Mouse (Mus musculus): Measurements from ENCODE around the gene 1110008P14Rik.
"Not testable (repeated sequence)": the region's sequence is repeated elsewhere in the genome, so short reads cannot be mapped to it uniquely, and the experiment has no call there.

1110008P14Rik gene

GRCm38 (mm10) chr2:32362817-32363340 lies 18.9 kb downstream of the 1110008P14Rik start:
- peak; percentile 94 for DNase-seq

GRCm38 (mm10) chr2:32362274-32362673 lies 19.5 kb downstream of the 1110008P14Rik start:
- DNase-seq, result not testable (repeated sequence)

- DNase-seq, result peak; percentile 91
Observed at GRCm38 (mm10) chr2:32361437-32361836, 20.3 kb downstream of the 1110008P14Rik start.

GRCm38 (mm10) chr2:32360741-32361140 lies 21.0 kb downstream of the 1110008P14Rik start:
- DNase-seq, result peak; percentile 91

- peak; percentile 50 for DNase-seq
Observed at GRCm38 (mm10) chr2:32358381-32358780, 23.4 kb downstream of the 1110008P14Rik start.

- peak; percentile 41 for DNase-seq
Observed at GRCm38 (mm10) chr2:32357710-32358109, 24.0 kb downstream of the 1110008P14Rik start.

GRCm38 (mm10) chr2:32356216-32356615 lies 25.5 kb downstream of the 1110008P14Rik start:
- DNase-seq, result peak; percentile 32

- DNase-seq, result peak; percentile 60
Observed at GRCm38 (mm10) chr2:32354336-32354895, 27.3 kb downstream of the 1110008P14Rik start.

GRCm38 (mm10) chr2:32353836-32354235 lies 27.9 kb downstream of the 1110008P14Rik start:
- peak; percentile 59 for DNase-seq

- peak; percentile 96 for DNase-seq
Observed at GRCm38 (mm10) chr2:32353007-32353542, 28.7 kb downstream of the 1110008P14Rik start, which contains the start of gene Dnm1. Gene Dnm1 (minus strand): TSS chr2:32353338.

- peak; percentile 88 for DNase-seq
Observed at GRCm38 (mm10) chr2:32352151-32353006, 29.4 kb downstream of the 1110008P14Rik start, which contains the start of gene Ciz1. Gene Ciz1 (plus strand): TSS chr2:32352327.

GRCm38 (mm10) chr2:32351471-32351961 lies 30.2 kb downstream of the 1110008P14Rik start:
- DNase-seq, result peak; percentile 86

GRCm38 (mm10) chr2:32350471-32351051 lies 31.2 kb downstream of the 1110008P14Rik start:
- DNase-seq, result peak; percentile 83

- peak; percentile 71 for DNase-seq
Observed at GRCm38 (mm10) chr2:32349625-32350255, 32.0 kb downstream of the 1110008P14Rik start.

GRCm38 (mm10) chr2:32348311-32348710 lies 33.4 kb downstream of the 1110008P14Rik start:
- DNase-seq, result peak; percentile 88

GRCm38 (mm10) chr2:32347019-32347418 lies 34.7 kb downstream of the 1110008P14Rik start:
- no peak for DNase-seq

- DNase-seq, result peak; percentile 67
Observed at GRCm38 (mm10) chr2:32344598-32345321, 37.0 kb downstream of the 1110008P14Rik start.

GRCm38 (mm10) chr2:32344056-32344455 lies 37.7 kb downstream of the 1110008P14Rik start:
- DNase-seq, result peak; percentile 98

GRCm38 (mm10) chr2:32343351-32343671 lies 38.4 kb downstream of the 1110008P14Rik start:
- no peak for DNase-seq

- DNase-seq, result peak; percentile 93
Observed at GRCm38 (mm10) chr2:32342539-32343350, 39.0 kb downstream of the 1110008P14Rik start.

GRCm38 (mm10) chr2:32342039-32342438 lies 39.7 kb downstream of the 1110008P14Rik start:
- no peak for DNase-seq

Data from cerebellum, adult 9-11 months (tissue).